Mouse (Mus musculus): ENCODE results near the gene Bptf.
"Not testable (repeated sequence)": the region's sequence is repeated elsewhere in the genome, so short reads cannot be mapped to it uniquely, and the experiment has no call there.

Bptf gene

GRCm38 (mm10) chr11:107046766-107047620 is 84.9 kb downstream of the Bptf start:
- no peak for DNase-seq

GRCm38 (mm10) chr11:107045546-107045945 is 86.4 kb downstream of the Bptf start:
- no peak for DNase-seq

- DNase-seq, result peak; percentile 58 to 87
Observed at GRCm38 (mm10) chr11:107044321-107044720, 87.6 kb downstream of the Bptf start.

DNA sequence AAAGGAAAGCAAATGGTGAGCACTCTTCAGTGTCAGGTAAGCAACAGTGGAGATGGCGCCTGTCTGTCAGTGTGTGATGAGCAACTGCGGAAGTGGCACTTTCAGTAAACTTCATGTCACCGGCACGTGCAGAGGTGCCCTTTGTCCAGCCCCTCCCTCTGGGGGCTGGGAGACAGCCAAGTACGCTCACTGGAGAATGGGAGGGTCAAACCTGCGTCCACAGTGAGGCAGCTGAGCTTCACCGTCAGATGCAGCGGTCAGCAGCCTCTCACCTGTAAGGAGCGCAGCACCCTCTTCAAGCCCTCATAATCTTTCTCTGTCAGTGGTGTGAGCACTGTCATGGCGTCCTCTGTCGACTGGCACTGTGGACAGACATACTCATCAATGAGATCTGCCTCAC is 88.6 kb downstream of the Bptf start:
- peak; percentile 43 to 76 for DNase-seq

GRCm38 (mm10) chr11:107041396-107041795 is 90.5 kb downstream of the Bptf start:
- DNase-seq, result no peak

DNA sequence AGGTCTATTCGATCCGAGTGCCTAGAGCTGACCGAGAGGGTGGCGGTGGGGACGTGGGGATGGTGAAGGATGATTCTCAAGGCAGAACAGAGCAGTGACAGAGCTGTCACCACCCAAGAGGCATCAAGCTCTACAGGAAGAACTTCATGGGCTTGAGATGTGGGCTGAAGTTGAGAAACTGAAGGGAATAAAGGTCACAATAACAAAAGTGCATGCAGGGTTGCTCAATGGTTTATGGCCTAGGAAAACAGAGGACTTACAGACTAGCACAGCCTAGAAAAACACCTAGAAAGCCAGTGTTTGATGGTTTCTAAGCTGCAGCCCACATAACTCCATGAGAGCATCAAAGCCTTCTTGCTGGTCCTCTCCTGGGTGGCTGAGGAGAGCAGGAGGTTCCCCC is 92.5 kb downstream of the Bptf start:
- no peak for DNase-seq

- DNase-seq, result no peak
Observed at GRCm38 (mm10) chr11:107034085-107034810, 97.7 kb downstream of the Bptf start.

GRCm38 (mm10) chr11:107031635-107032034 is 100.3 kb downstream of the Bptf start:
- no peak for DNase-seq

DNA sequence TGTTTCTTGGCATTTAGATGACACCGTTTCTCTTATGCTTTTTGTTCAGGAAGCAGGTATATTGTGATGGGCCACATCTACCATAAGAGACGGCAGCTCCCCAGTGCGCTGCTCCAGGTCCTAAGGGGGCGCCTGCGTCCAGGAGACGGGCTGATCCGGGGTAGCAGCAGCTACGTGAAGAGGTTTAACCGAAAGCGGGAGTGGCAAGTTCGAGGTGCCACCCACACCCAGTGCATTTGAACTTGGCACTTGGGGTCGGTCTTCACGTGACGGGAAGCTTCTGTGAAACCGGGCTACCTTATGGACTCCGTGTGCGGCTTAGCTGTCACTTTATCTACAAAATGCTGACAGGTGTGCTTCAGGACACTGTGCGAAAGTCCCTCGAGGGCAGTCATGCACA is 102.4 kb downstream of the Bptf start:
- DNase-seq, result peak in 1 of 2 experiments; percentile 29

DNA sequence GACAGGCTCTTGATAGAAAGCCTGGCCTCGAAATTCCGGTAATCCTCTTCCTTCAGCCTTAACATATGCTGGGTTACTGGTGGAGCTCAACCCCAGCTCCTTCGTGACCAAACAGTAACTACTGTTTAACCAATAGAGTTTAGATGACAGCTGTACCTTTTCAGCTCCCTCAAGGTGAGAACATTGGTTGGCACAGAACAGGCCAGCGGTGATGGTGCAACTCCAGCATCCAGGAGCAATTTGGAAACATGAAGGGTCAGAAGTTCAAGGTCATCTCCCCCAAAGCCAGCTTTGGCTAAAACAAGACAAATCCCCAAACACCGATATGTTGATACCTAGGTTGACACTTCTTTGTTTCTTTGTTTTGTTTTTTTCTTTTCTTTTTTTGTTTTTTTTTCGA is 103.2 kb downstream of the Bptf start:
- DNase-seq, result no peak

DNA sequence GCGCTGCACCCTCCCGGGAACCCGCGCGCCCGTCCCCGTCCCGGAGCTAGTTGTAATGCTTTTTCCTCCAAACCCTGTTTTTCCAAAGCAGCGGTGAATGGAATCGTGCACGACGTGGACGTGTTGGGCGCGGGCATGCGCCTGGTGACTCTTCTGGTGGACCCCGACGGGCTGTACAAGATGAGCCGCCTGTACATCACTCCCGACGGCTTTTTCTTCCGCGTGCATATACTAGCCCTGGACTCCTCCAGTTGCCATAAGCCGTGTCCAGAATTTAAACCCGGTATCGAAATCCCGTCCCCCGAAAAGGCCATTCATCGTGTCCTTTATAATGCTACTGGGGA is 103.7 kb downstream of the Bptf start:
- no peak for DNase-seq

DNA sequence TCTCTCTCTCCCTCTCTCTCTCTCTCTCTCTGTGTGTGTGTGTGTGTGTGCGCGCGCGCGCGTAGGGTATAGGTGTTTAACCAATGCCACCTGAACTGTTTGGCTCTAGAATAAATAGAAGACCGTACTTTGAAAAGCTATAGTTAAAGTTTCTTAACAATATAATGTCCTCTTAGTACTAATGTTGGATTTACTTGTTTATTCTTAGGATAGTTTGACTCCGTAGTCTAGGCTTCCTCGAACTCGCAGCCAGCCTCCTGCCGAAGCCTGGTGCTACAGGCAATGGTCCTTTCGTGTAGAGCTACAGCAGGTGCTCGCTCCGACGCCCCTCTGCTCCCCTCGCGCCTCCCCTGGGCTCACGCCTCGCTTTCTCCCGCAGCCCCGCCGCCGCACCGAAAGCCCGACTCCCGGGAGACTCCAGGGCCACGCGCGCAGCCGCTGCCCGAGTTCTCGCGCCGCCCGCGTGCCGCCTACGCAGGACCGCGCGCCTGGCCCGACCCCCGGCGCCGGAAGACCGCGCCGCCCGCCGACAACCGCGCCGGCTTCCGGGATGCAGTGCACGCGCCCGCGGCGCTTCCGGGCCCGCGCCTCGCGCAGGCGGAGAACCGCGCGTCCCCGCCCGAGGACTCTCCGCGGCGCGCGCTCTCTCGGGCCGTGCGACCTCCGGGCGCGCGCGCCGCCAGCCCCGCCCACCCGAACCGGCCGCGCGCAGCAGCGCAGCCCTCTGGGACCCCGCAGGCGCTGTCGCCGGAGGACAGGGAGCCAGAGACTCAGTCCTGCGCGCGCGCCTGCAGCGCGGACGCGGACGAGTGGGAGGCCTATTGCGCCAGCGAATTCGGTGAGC is 104.3 kb downstream of the Bptf start:
- peak; percentile 84 to 93 for DNase-seq

GRCm38 (mm10) chr11:107026554-107027430 is 105.1 kb downstream of the Bptf start:
- DNase-seq, result no peak

- DNase-seq, result peak in 1 of 2 experiments; percentile 49
Observed at GRCm38 (mm10) chr11:107025411-107026321, 106.3 kb downstream of the Bptf start, which contains the start of gene 1810010H24Rik. Gene 1810010H24Rik, plus strand, starts transcription at chr11:107025681.

DNA sequence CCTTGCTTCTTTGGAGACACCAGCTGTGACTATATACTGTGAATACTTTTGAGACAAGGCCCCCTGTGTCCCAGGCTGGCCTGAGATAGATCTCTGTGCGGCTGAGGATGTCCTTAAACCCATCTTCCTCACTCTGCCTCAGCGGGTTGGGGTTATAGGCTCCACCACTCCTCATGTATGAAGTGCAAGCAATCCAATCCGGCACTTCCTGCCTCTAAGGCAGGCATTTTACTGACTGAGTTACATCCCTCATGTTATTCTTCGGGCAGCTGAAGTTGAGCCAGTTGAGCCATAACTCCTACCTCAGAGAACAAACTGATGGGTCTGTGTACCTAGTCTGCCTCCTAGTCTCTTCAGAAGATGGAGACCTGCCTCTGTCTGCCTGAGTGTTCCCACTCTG is 107.5 kb downstream of the Bptf start:
- DNase-seq, result no peak

GRCm38 (mm10) chr11:107022050-107022683 is 109.8 kb downstream of the Bptf start:
- DNase-seq, result no peak

GRCm38 (mm10) chr11:107019722-107020121 is 112.2 kb downstream of the Bptf start:
- DNase-seq, result not testable (repeated sequence)

GRCm38 (mm10) chr11:107019318-107019717 is 112.6 kb downstream of the Bptf start:
- DNase-seq, result no peak

- DNase-seq, result peak in 1 of 2 experiments; percentile 48
Observed at GRCm38 (mm10) chr11:107018606-107019005, 113.3 kb downstream of the Bptf start.

- DNase-seq, result no peak
Observed at GRCm38 (mm10) chr11:107017339-107017886, 114.5 kb downstream of the Bptf start.

All from kidney, postnatal 36 days (tissue).